18 mouse cellular contexts compared by ENCODE assay signal in the genomic region with DNA sequence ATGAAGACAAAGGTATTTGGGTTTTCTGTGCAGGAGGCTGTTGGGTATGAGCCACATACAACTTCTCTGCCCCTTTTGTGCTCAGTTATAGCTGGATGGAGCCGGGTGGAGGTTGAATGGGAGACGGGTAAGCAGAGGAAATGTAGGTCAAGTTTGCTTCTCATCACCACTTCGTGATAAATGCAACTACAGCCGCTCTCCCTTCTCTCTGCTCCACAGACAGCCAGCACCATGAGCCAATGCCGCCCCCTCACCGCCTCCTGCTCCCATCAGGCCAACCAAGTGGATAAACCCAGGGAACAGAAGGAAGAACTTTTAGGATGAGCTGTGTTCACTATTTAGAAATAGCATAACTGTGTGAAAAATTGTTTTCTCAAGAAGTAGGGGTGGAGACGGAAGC. TPM values are rescaled to one million over a fixed set of nuclear protein-coding genes. Genes with fewer than 3 reads are reported as not detected.
DNase-seq lines count a peak whose midpoint lies in the region; ATAC-seq and TF ChIP-seq lines count a peak whose summit lies in the region.
"Had no signal": no experiment of that assay in that cellular context is flagged by ENCODE, and none has a peak within 500 bp of the region (broad histone marks: within the 10 kb centered on the region; RNA-seq: fewer than 3 reads in every experiment).

No protein-coding gene starts in this region.

- no peak for TF ChIP-seq CTCF in thymus, adult 2 months (IDR thresholded peaks at IDR 0.05; ENCODE audit: borderline replicate concordance, control insufficient read depth, extremely low read depth, insufficient read depth, low read length, poor library complexity)
- no peak for TF ChIP-seq CTCF in lung, postnatal 0 days (IDR thresholded peaks at IDR 0.05)

- H3K9ac ChIP-seq in lung, postnatal 0 days (replicated peaks; ENCODE audit: low read depth): no peak overlapping the region
- H3K9ac ChIP-seq: heart, embryonic 13.5 days; hindbrain, embryonic 12.5 days; liver, postnatal 0 days; neural tube, embryonic 13.5 days; stomach, embryonic 15.5 days had no signal

- TF ChIP-seq POLR2A in thymus, adult 2 months (IDR thresholded peaks at IDR 0.05; ENCODE audit: control insufficient read depth, extremely low read depth, insufficient read depth, low read length, poor library complexity): no peak

- no peak overlapping the region for H3K4me2 ChIP-seq in lung, postnatal 0 days (replicated peaks; ENCODE audit: low read depth, low read length)
- H3K4me2 ChIP-seq: heart, embryonic 13.5 days; hindbrain, embryonic 12.5 days; neural tube, embryonic 13.5 days; stomach, embryonic 15.5 days had no signal

- H3K4me1 ChIP-seq in limb, embryonic 10.5 days: peaks cover 62% of the 10 kb centered on the region
- H3K4me1 ChIP-seq in thymus, adult 2 months (replicated peaks; ENCODE audit: control insufficient read depth, insufficient read depth, low read length): no peaks in the 10 kb centered on the region
- H3K4me1 ChIP-seq in lung, postnatal 0 days (ENCODE audit: insufficient read depth, low read depth, low read length): no peaks in the 10 kb centered on the region
- H3K4me1 ChIP-seq: heart, embryonic 13.5 days; hindbrain, embryonic 12.5 days; stomach, embryonic 15.5 days had no signal

- H3K27ac ChIP-seq in limb, embryonic 10.5 days: peak overlapping the region; percentile 47; the same call in 1 of the 2 replicates
- no peak overlapping the region for H3K27ac ChIP-seq in thymus, adult 2 months (ENCODE audit: control insufficient read depth, insufficient read depth, low read length)
- no peak overlapping the region for H3K27ac ChIP-seq in lung, postnatal 0 days (ENCODE audit: low read length)
- H3K27ac ChIP-seq: gastrocnemius, adult 2 months; heart, embryonic 13.5 days; hindbrain, embryonic 12.5 days; neural tube, embryonic 13.5 days; stomach, embryonic 15.5 days had no signal

- H3K36me3 ChIP-seq in limb, embryonic 10.5 days: no peaks in the 10 kb centered on the region
- H3K36me3 ChIP-seq in thymus, adult 2 months (ENCODE audit: control insufficient read depth, insufficient read depth, low read length): no peaks in the 10 kb centered on the region
- H3K36me3 ChIP-seq in lung, postnatal 0 days (ENCODE audit: insufficient read depth, low read length): no peaks in the 10 kb centered on the region
- H3K36me3 ChIP-seq: heart, embryonic 13.5 days; hindbrain, embryonic 12.5 days; stomach, embryonic 15.5 days had no signal

- peak; percentile 53 for DNase-seq in cerebellum, adult 9-10 months
- peak; percentile 91 for DNase-seq in layer of hippocampus, adult 9-11 months
- no peak for DNase-seq in limb, embryonic 10.5 days (ENCODE audit: low spot score)
- DNase-seq in kidney, postnatal 36 days: no peak
- DNase-seq in kidney, postnatal 14 days: no peak
- no peak for DNase-seq in thymus, adult 2 months
- no peak for DNase-seq in lung, postnatal 0 days (ENCODE audit: low spot score)
- DNase-seq: gastrocnemius, adult 2 months; liver, postnatal 0 days; retina, postnatal 1 day had no signal

- no peak overlapping the region for H3K4me3 ChIP-seq in limb, embryonic 10.5 days
- no peak overlapping the region for H3K4me3 ChIP-seq in thymus, adult 2 months (ENCODE audit: control insufficient read depth, insufficient read depth, low read length)
- H3K4me3 ChIP-seq in lung, postnatal 0 days (ENCODE audit: low read depth, low read length): no peak overlapping the region
- H3K4me3 ChIP-seq: gastrocnemius, adult 2 months; heart, embryonic 13.5 days; hindbrain, embryonic 12.5 days; neural tube, embryonic 13.5 days; stomach, embryonic 15.5 days had no signal

- no peaks in the 10 kb centered on the region for H3K9me3 ChIP-seq in limb, embryonic 10.5 days (replicated peaks)
- no peaks in the 10 kb centered on the region for H3K9me3 ChIP-seq in lung, postnatal 0 days (ENCODE audit: low read length)
- H3K9me3 ChIP-seq: heart, embryonic 13.5 days; hindbrain, embryonic 12.5 days; neural tube, embryonic 13.5 days; stomach, embryonic 15.5 days had no signal

- 95% methylated on average over 7 of the region's 7 CpGs for WGBS in limb, embryonic 10.5 days
- 96% methylated on average over 7 of the region's 7 CpGs for WGBS in thymus, adult 2 months
- WGBS in lung, postnatal 0 days: 85% methylated on average over 7 of the region's 7 CpGs

- TF ChIP-seq EP300 in lung, postnatal 0 days (IDR thresholded peaks at IDR 0.05): no peak

- peak; percentile 83 for ATAC-seq in frontal cortex, adult (ENCODE audit: low TSS enrichment)
- no peak for ATAC-seq in lung, postnatal 0 days
- ATAC-seq: CD4-positive, CD25-positive, alpha-beta regulatory T cell, adult 4 months; intestine, postnatal 0 days; liver, postnatal 0 days; midbrain, embryonic 16.5 days had no signal

- H3K27me3 ChIP-seq in limb, embryonic 10.5 days (ENCODE audit: low read depth, poor library complexity, severe bottlenecking): no peaks in the 10 kb centered on the region
- H3K27me3 ChIP-seq in thymus, adult 2 months (ENCODE audit: control insufficient read depth, insufficient read depth, low read length): no peaks in the 10 kb centered on the region
- H3K27me3 ChIP-seq in lung, postnatal 0 days (replicated peaks; ENCODE audit: insufficient read depth, low read length): no peaks in the 10 kb centered on the region
- H3K27me3 ChIP-seq: heart, embryonic 13.5 days; hindbrain, embryonic 12.5 days; neural tube, embryonic 13.5 days; stomach, embryonic 15.5 days had no signal

RNA-seq across cellular contexts. Expression of gene Gm21954, which starts 4.7 kb away (rescaled TPM):
- polyA plus RNA-seq in limb, embryonic 10.5 days (2016; fragmentation: Nextera tagmentation; extraction: Ambion mirVana): not detected in 2 replicates
- not detected in 2 replicates for polyA plus RNA-seq in thymus, adult 2 months (2012; rRNA removed)
- not detected in 2 replicates for polyA plus RNA-seq in lung, postnatal 0 days (2015; fragmentation: Nextera tagmentation; extraction: Ambion mirVana)
- polyA plus RNA-seq: CD4-positive, CD25-positive, alpha-beta regulatory T cell, adult 4 months; heart, embryonic 13.5 days; hindbrain, embryonic 12.5 days; intestine, postnatal 0 days; liver, postnatal 0 days; midbrain, embryonic 16.5 days; neural tube, embryonic 13.5 days; stomach, embryonic 15.5 days had no signal

Comparison
In these comparisons a context has a peak if more than half of its experiments do, and no peak if none do; other contexts are left out.
1. DNase-seq: peak in cerebellum, adult 9-10 months (single experiment) and layer of hippocampus, adult 9-11 months (single experiment); none in limb, embryonic 10.5 days (single experiment), kidney, postnatal 36 days (0 of 2), kidney, postnatal 14 days (single experiment), thymus, adult 2 months (single experiment) and lung, postnatal 0 days (single experiment).